Mouse (Mus musculus) kidney, embryonic 14.5 days (tissue): ENCODE measurements at regions not wholly inside any gene's neighbourhood (a gene's known extent, or its start where the extent isn't known, plus 50 kb on each side); places are given as distances from the start of the nearest gene placed in this dataset.
"Not testable (repeated sequence)": the region's sequence is repeated elsewhere in the genome, so short reads cannot be mapped to it uniquely, and the experiment has no call there.

ENCODE experiments used
- ATAC-seq: fragments of 200-750 bp; cut with Nextera tagmentation; 2 replicates; pipeline ENCODE4 v1.8.0; 2017; ENCODE audit warnings: moderate number of reproducible peaks, mild to moderate bottlenecking, moderate TSS enrichment, moderate library complexity; ENCODE audit not compliant: low FRiP score, low TSS enrichment
- H3K27ac ChIP-seq: fragments of 300-500 bp; sonication (generic); 2 replicates; pipeline ENCODE4 v1.5.1; 2014; ENCODE audit warnings: low read depth, mild to moderate bottlenecking, low read length, moderate library complexity, mixed read lengths
- H3K27me3 ChIP-seq: fragments of 300-500 bp; sonication (generic); 2 replicates; pipeline ENCODE4 v1.6.1; 2014; ENCODE audit warnings: mild to moderate bottlenecking, low read length; ENCODE audit not compliant: control insufficient read depth, insufficient read depth
- H3K36me3 ChIP-seq: fragments of 300-500 bp; sonication (generic); 2 replicates; pipeline ENCODE4 v1.6.1; 2014; ENCODE audit warnings: low read length, mixed read lengths; ENCODE audit not compliant: control insufficient read depth, insufficient read depth
- H3K4me1 ChIP-seq: fragments of 300-500 bp; sonication (generic); 2 replicates; pipeline ENCODE4 v1.6.1; 2014; ENCODE audit warnings: low read length, mixed read lengths; ENCODE audit not compliant: control insufficient read depth, insufficient read depth
- H3K4me2 ChIP-seq: fragments of 300-500 bp; sonication (generic); replicated peaks from 2 replicates; pipeline ENCODE4 v1.6.1; 2014; ENCODE audit warnings: low read depth, mild to moderate bottlenecking, low read length
- H3K4me3 ChIP-seq: fragments of 300-500 bp; sonication (generic); 2 replicates; pipeline ENCODE4 v1.5.1; 2014; ENCODE audit warnings: mild to moderate bottlenecking, low read length
- H3K9ac ChIP-seq: fragments of 300-500 bp; sonication (generic); 2 replicates; pipeline ENCODE4 v1.6.1; 2014; ENCODE audit warnings: low read depth, mild to moderate bottlenecking, low read length, moderate library complexity
- H3K9me3 ChIP-seq: fragments of 300-500 bp; sonication (generic); 2 replicates; pipeline ENCODE4 v1.6.1; 2016; ENCODE audit warnings: low read length; ENCODE audit not compliant: control insufficient read depth
- WGBS: fragments of 180-500 bp; shearing (Covaris S2); extraction: QIAGEN DNeasy Blood & Tissue Kit; methylation state at CpG from one replicate; pipeline ENCODE4 v1.1.7; 2014; 5-methylcytosine and 5-hydroxymethylcytosine counted together

- WGBS = 62% methylated on average over 1 of the region's 1 CpGs
- not testable (repeated sequence) for H3K27ac ChIP-seq, H3K36me3 ChIP-seq, H3K4me2 ChIP-seq, H3K27me3 ChIP-seq, H3K9ac ChIP-seq, H3K4me3 ChIP-seq, ATAC-seq, H3K4me1 ChIP-seq, H3K9me3 ChIP-seq
Observed at GRCm38 (mm10) chr6:12876947-12877346, 127.7 kb upstream of the Thsd7a start.

- no peak for ATAC-seq
- Histone ChIP-seq H3K27ac (no peak overlapping the region), H3K9me3 (no peaks in the 10 kb centered on the region), H3K36me3 (no peaks in the 10 kb centered on the region), H3K4me1 (no peaks in the 10 kb centered on the region), H3K27me3 (no peaks in the 10 kb centered on the region), H3K9ac (no peak overlapping the region), H3K4me3 (no peak overlapping the region), H3K4me2 (no peak overlapping the region)
- WGBS = 56% methylated on average over 4 of the region's 4 CpGs
Observed at GRCm38 (mm10) chr6:12876366-12876765, 127.2 kb upstream of the Thsd7a start.

GRCm38 (mm10) chr6:12868251-12868650 is 119.0 kb upstream of the Thsd7a start:
- WGBS = 82% methylated on average over 4 of the region's 4 CpGs
- no peak overlapping the region for H3K4me2 ChIP-seq
- H3K9ac ChIP-seq = no peak overlapping the region
- H3K36me3 ChIP-seq = no peaks in the 10 kb centered on the region
- no peak overlapping the region for H3K4me3 ChIP-seq
- no peak overlapping the region for H3K27ac ChIP-seq
- H3K9me3 ChIP-seq = no peaks in the 10 kb centered on the region
- no peaks in the 10 kb centered on the region for H3K4me1 ChIP-seq
- ATAC-seq = no peak
- H3K27me3 ChIP-seq = no peaks in the 10 kb centered on the region

DNA sequence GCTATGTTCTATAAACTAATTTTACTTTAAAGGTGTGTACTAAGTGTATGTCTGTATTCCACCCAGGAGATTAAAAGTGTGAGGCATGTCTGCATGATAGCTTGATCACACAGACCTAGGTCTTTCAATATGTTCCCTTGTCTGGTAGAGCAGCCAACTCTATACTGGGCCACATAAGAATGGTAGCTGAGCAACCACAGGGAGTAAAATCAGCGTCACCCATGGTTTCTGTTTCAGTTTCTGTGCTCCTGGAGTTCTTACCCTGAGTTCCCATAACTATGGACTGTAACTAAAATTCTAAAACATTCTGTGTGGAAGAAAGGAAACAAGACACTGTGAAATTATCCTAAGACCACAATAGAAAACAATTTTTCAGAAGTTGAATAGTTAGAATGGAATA is 102.8 kb upstream of the Thsd7a start:
- ATAC-seq = no peak

GRCm38 (mm10) chr6:12835079-12835478 is 85.9 kb upstream of the Thsd7a start:
- not testable (repeated sequence) for H3K4me2 ChIP-seq, H3K36me3 ChIP-seq, H3K27ac ChIP-seq, H3K27me3 ChIP-seq, H3K4me3 ChIP-seq, ATAC-seq, H3K9me3 ChIP-seq, H3K4me1 ChIP-seq, H3K9ac ChIP-seq
- WGBS = 60% methylated on average over 3 of the region's 3 CpGs

More for the DNA sequence above, 102.8 kb upstream of the Thsd7a start:
- WGBS = 93% methylated on average over 1 of the region's 1 CpGs
- Histone ChIP-seq H3K4me2 (no peak overlapping the region), H3K9me3 (no peaks in the 10 kb centered on the region), H3K4me1 (no peaks in the 10 kb centered on the region), H3K27me3 (no peaks in the 10 kb centered on the region), H3K9ac (no peak overlapping the region), H3K4me3 (no peak overlapping the region), H3K36me3 (no peaks in the 10 kb centered on the region), H3K27ac (no peak overlapping the region)

GRCm38 (mm10) chr6:12833358-12833757 is 84.1 kb upstream of the Thsd7a start:
- Histone ChIP-seq H3K4me1 (no peaks in the 10 kb centered on the region), H3K4me2 (no peak overlapping the region), H3K4me3 (no peak overlapping the region), H3K27ac (no peak overlapping the region), H3K27me3 (no peaks in the 10 kb centered on the region), H3K9ac (no peak overlapping the region), H3K36me3 (no peaks in the 10 kb centered on the region), H3K9me3 (no peaks in the 10 kb centered on the region)
- 71% methylated on average over 5 of the region's 5 CpGs for WGBS
- ATAC-seq = no peak

DNA sequence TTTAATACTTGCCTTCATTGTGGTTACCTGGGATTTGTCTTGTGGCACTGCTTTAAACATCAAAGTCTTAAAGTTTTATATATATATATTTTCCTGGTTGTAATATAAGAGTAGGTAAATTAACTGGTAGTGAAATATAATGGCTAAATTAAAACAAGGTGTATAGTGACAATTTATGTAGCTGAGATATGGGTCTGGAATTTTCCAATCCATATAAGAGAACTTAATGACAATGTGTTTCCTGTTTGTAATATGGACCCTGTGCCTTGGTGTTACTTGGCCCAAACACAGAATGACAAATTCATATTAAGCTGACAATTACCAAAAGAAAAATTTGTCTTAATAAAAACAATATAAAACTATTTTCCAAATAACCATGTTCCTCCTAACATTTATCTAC is 82.7 kb upstream of the Thsd7a start:
- no peak for ATAC-seq
- no peaks in the 10 kb centered on the region for H3K36me3 ChIP-seq
- no peaks in the 10 kb centered on the region for H3K4me1 ChIP-seq
- no peaks in the 10 kb centered on the region for H3K9me3 ChIP-seq
- H3K4me3 ChIP-seq = no peak overlapping the region
- H3K4me2 ChIP-seq = no peak overlapping the region
- no peak overlapping the region for H3K9ac ChIP-seq
- no peak overlapping the region for H3K27ac ChIP-seq
- no peaks in the 10 kb centered on the region for H3K27me3 ChIP-seq

GRCm38 (mm10) chr6:12831485-12831884 is 82.3 kb upstream of the Thsd7a start:
- Histone ChIP-seq H3K4me1 (no peaks in the 10 kb centered on the region), H3K9me3 (no peaks in the 10 kb centered on the region), H3K9ac (no peak overlapping the region), H3K4me3 (no peak overlapping the region), H3K27ac (no peak overlapping the region), H3K4me2 (no peak overlapping the region), H3K27me3 (no peaks in the 10 kb centered on the region), H3K36me3 (no peaks in the 10 kb centered on the region)
- ATAC-seq = no peak
- WGBS = 62% methylated on average over 2 of the region's 2 CpGs

DNA sequence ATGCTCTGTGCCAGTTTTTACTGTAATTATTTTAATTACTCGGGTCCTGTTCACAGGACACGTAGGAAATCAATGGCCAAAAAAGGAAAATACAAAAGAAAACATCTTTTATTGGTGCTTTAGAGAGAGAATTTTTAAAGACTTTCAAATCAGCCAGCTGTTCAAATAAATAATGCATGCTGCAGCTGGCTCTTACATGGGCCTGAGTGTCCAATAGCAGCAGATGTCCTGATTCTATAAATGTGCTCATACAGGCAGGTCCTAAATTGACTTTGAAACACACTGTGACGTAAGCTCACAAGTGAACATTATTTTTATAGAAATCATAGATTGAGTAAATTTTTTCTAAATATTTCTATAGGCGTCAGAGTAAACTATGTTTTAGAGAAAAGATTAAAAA is 78.5 kb upstream of the Thsd7a start:
- Histone ChIP-seq H3K27me3 (no peaks in the 10 kb centered on the region), H3K27ac (no peak overlapping the region), H3K4me1 (no peaks in the 10 kb centered on the region), H3K9me3 (no peaks in the 10 kb centered on the region), H3K36me3 (no peaks in the 10 kb centered on the region), H3K4me3 (no peak overlapping the region), H3K9ac (no peak overlapping the region), H3K4me2 (no peak overlapping the region)
- ATAC-seq = no peak
- 70% methylated on average over 4 of the region's 4 CpGs for WGBS
